Mouse (Mus musculus): ENCODE results near the gene Cpne5. TPM values are rescaled to one million over a fixed set of nuclear protein-coding genes. Genes with fewer than 3 reads are reported as not detected.

Gene Cpne5
- polyA plus RNA-seq, 1 experiment from 2014 or later: 5.3 TPM

GRCm38 (mm10) chr17:29210037-29210436 is 27.9 kb downstream of the Cpne5 start:
- no peak for TF ChIP-seq CTCF (IDR thresholded peaks at IDR 0.05; ENCODE audit: low read depth)
- ATAC-seq (replicated peaks; ENCODE audit: low FRiP score, low read depth) (no peak), DNase-seq (ENCODE audit: low spot score) (no peak)
- H3K9ac ChIP-seq (ENCODE audit: low read depth, low read length): no peak overlapping the region
- H3K27me3 ChIP-seq (ENCODE audit: insufficient read depth, low read length): no peaks in the 10 kb centered on the region
- no peak overlapping the region for H3K4me2 ChIP-seq (ENCODE audit: low read length)
- no peaks in the 10 kb centered on the region for H3K9me3 ChIP-seq (replicated peaks; ENCODE audit: low read length)
- 97% methylated on average over 3 of the region's 3 CpGs for WGBS
- no peaks in the 10 kb centered on the region for H3K4me1 ChIP-seq (replicated peaks; ENCODE audit: insufficient read depth, low read length)
- no peak overlapping the region for H3K4me3 ChIP-seq (replicated peaks; ENCODE audit: low read depth, low read length)
- no peak overlapping the region for H3K27ac ChIP-seq
- no peaks in the 10 kb centered on the region for H3K36me3 ChIP-seq (ENCODE audit: insufficient read depth, low read length)

- 80% methylated on average over 7 of the region's 7 CpGs for WGBS
- no peak overlapping the region for H3K27ac ChIP-seq
Observed at GRCm38 (mm10) chr17:29206052-29206451, 31.9 kb downstream of the Cpne5 start.

DNA sequence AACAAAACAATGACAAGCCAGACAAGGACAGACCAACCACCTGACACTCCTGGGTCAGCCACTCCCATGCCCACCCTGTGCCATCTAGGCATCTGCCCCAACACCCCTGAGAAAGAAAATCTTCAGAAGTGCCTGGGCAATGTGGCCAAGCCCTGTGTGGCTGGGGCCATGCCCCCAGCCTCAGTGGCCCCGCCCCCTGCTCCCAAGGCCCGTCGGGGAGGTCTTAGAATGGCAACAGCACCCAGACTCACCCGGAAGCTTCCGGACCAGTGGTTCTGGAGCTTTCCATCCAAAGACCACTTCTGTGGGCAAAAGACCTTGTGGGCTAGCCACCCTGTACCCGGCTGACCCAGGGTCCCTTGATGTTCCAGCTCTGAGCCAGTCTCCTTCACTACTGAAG is 35.4 kb downstream of the Cpne5 start:
- no peak overlapping the region for H3K4me3 ChIP-seq (replicated peaks; ENCODE audit: low read depth, low read length)
- no peak for TF ChIP-seq CTCF (IDR thresholded peaks at IDR 0.05; ENCODE audit: low read depth)
- H3K9me3 ChIP-seq (replicated peaks; ENCODE audit: low read length): no peaks in the 10 kb centered on the region
- no peak overlapping the region for H3K4me2 ChIP-seq (ENCODE audit: low read length)
- no peaks in the 10 kb centered on the region for H3K27me3 ChIP-seq (ENCODE audit: insufficient read depth, low read length)
- ATAC-seq (replicated peaks; ENCODE audit: low FRiP score, low read depth) (no peak), DNase-seq (ENCODE audit: low spot score) (no peak)
- H3K27ac ChIP-seq: no peak overlapping the region
- no peak overlapping the region for H3K9ac ChIP-seq (ENCODE audit: low read depth, low read length)
- peaks cover 5% of the 10 kb centered on the region; the same call in 1 of the 2 replicates for H3K4me1 ChIP-seq (replicated peaks; ENCODE audit: insufficient read depth, low read length)
- H3K36me3 ChIP-seq (ENCODE audit: insufficient read depth, low read length): no peaks in the 10 kb centered on the region
- WGBS: 91% methylated on average over 6 of the region's 6 CpGs

More at GRCm38 (mm10) chr17:29206052-29206451, 31.9 kb downstream of the Cpne5 start:
- H3K4me1 ChIP-seq (replicated peaks; ENCODE audit: insufficient read depth, low read length): no peaks in the 10 kb centered on the region
- ATAC-seq (replicated peaks; ENCODE audit: low FRiP score, low read depth) (no peak), DNase-seq (ENCODE audit: low spot score) (no peak)
- H3K9ac ChIP-seq (ENCODE audit: low read depth, low read length): no peak overlapping the region
- H3K4me3 ChIP-seq (replicated peaks; ENCODE audit: low read depth, low read length): no peak overlapping the region
- TF ChIP-seq CTCF (IDR thresholded peaks at IDR 0.05; ENCODE audit: low read depth): no peak
- no peak overlapping the region for H3K4me2 ChIP-seq (ENCODE audit: low read length)
- H3K36me3 ChIP-seq (ENCODE audit: insufficient read depth, low read length): no peaks in the 10 kb centered on the region
- no peaks in the 10 kb centered on the region for H3K27me3 ChIP-seq (ENCODE audit: insufficient read depth, low read length)
- H3K9me3 ChIP-seq (replicated peaks; ENCODE audit: low read length): no peaks in the 10 kb centered on the region

- ATAC-seq (replicated peaks; ENCODE audit: low FRiP score, low read depth) (no peak), DNase-seq (ENCODE audit: low spot score) (no peak)
- TF ChIP-seq CTCF (IDR thresholded peaks at IDR 0.05; ENCODE audit: low read depth): no peak
- Histone ChIP-seq H3K9me3 (replicated peaks; ENCODE audit: low read length) (no peaks in the 10 kb centered on the region), H3K27me3 (ENCODE audit: insufficient read depth, low read length) (no peaks in the 10 kb centered on the region), H3K36me3 (ENCODE audit: insufficient read depth, low read length) (no peaks in the 10 kb centered on the region), H3K4me2 (ENCODE audit: low read length) (no peak overlapping the region), H3K27ac (no peak overlapping the region), H3K9ac (ENCODE audit: low read depth, low read length) (no peak overlapping the region), H3K4me1 (replicated peaks; ENCODE audit: insufficient read depth, low read length) (peaks cover 5% of the 10 kb centered on the region; the same call in 1 of the 2 replicates), H3K4me3 (replicated peaks; ENCODE audit: low read depth, low read length) (no peak overlapping the region)
- 30% methylated on average over 6 of the region's 7 CpGs for whole genome bisulfite sequencing
Observed at GRCm38 (mm10) chr17:29199821-29200220, 38.1 kb downstream of the Cpne5 start.

DNA sequence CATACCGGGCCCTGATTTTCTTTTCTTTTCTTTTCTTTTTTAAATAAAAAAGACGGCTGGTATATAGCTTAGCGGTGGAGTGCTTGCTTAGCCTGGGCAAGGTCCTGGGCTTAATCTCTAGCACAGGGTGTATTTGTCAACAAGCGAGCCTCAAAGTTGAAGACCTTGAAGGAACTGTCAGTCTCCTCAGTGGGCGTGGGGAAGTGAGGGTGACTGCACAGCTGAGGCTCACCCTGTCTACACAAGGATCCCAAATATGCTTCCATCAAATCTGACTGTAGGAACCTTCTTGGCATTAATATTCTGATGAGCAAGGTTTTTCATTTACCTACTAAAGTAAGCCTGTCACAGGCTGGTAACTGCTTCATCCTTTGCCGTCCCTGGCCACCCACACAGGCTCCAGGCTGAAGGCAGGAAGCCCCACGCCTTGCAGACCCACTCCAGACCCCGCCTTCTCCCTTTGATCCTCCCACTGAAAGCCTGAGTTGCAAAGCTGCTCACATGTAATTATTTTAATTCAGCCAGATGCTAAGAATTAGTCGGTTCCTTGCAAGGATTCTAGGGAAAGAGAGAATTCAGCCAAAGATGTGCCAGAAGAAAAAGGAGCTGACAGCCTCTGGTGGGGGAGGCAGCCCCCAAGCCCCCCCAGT is 38.7 kb downstream of the Cpne5 start:
- TF ChIP-seq CTCF (IDR thresholded peaks at IDR 0.05; ENCODE audit: low read depth): no peak
- Histone ChIP-seq H3K4me3 (replicated peaks; ENCODE audit: low read depth, low read length) (no peak overlapping the region), H3K9me3 (replicated peaks; ENCODE audit: low read length) (no peaks in the 10 kb centered on the region), H3K27ac (0 out of 2 replicates have a peak overlapping the region, but pooled peaks have one; percentile 2), H3K36me3 (ENCODE audit: insufficient read depth, low read length) (no peaks in the 10 kb centered on the region), H3K9ac (ENCODE audit: low read depth, low read length) (0 out of 2 replicates have a peak overlapping the region, but pooled peaks have one; percentile 23), H3K4me1 (replicated peaks; ENCODE audit: insufficient read depth, low read length) (peaks cover 5% of the 10 kb centered on the region; the same call in 1 of the 2 replicates), H3K4me2 (ENCODE audit: low read length) (no peak overlapping the region), H3K27me3 (ENCODE audit: insufficient read depth, low read length) (no peaks in the 10 kb centered on the region)
- DNase-seq (ENCODE audit: low spot score): peak; percentile 73
- 19% methylated on average over 9 of the region's 9 CpGs for WGBS
- no peak for ATAC-seq (replicated peaks; ENCODE audit: low FRiP score, low read depth)

- Histone ChIP-seq H3K4me2 (ENCODE audit: low read length) (no peak overlapping the region), H3K9ac (ENCODE audit: low read depth, low read length) (no peak overlapping the region), H3K36me3 (ENCODE audit: insufficient read depth, low read length) (no peaks in the 10 kb centered on the region), H3K4me1 (replicated peaks; ENCODE audit: insufficient read depth, low read length) (peaks cover 5% of the 10 kb centered on the region; the same call in 1 of the 2 replicates), H3K4me3 (replicated peaks; ENCODE audit: low read depth, low read length) (no peak overlapping the region), H3K9me3 (replicated peaks; ENCODE audit: low read length) (no peaks in the 10 kb centered on the region), H3K27me3 (ENCODE audit: insufficient read depth, low read length) (no peaks in the 10 kb centered on the region), H3K27ac (no peak overlapping the region)
- ATAC-seq (replicated peaks; ENCODE audit: low FRiP score, low read depth): no peak
- no peak for TF ChIP-seq CTCF (IDR thresholded peaks at IDR 0.05; ENCODE audit: low read depth)
- 36% methylated on average over 4 of the region's 4 CpGs for WGBS
- no peak for DNase-seq (ENCODE audit: low spot score)
Observed at GRCm38 (mm10) chr17:29195579-29195978, 42.4 kb downstream of the Cpne5 start.
